Mouse (Mus musculus) lung, postnatal 0 days (tissue): ENCODE measurements around the gene Vamp4.

Experiments used
- CTCF ChIP-seq: IDR thresholded peaks from 2 replicates; pipeline ENCODE4 v1.5.1; 2016; ENCODE audit warnings: antibody characterized with exemption, mild to moderate bottlenecking
- EP300 ChIP-seq: IDR thresholded peaks from 2 replicates; pipeline ENCODE4 v1.6.1; 2016; ENCODE audit warnings: antibody characterized with exemption, mild to moderate bottlenecking, control low read depth

DNA sequence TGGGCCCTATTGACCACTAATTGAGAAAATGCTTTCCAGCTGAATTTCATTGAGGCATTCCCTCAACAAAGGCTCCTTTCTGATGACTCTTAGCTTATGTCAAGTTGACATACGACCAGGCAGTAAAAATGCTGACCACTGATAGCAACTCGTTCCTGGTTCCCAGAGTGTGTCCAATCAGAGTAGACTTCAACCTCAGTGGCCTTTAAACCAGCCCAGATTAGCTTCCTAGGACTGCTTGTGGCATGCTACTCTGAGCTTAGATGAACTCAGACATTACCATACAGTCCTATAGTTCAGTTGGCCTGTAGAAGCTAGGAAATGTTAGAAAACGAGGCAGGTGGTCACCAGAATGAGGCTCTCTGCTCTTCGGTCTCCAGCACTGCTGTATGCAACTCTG, 38.0 kb upstream of the Vamp4 start:
- no peak for TF ChIP-seq CTCF
- TF ChIP-seq EP300 = no peak
